Mouse (Mus musculus) left cerebral cortex, adult 8-10 months (tissue): ENCODE measurements at regions not wholly inside any gene's neighbourhood (a gene's known extent, or its start where the extent isn't known, plus 50 kb on each side); places are given as distances from the start of the nearest gene placed in this dataset.

Experiments used
- DNase-seq, 2 experiments: peaks; one replicate each; pipeline ENCODE4 v3.0.0; 2022; ENCODE audit warnings: low spot score in 2 of 2

- no peak for DNase-seq
Observed at GRCm38 (mm10) chr19:49375754-49376619, 1170.2 kb downstream of the Sorcs3 start.

- DNase-seq, result no peak
Observed at GRCm38 (mm10) chr19:49379646-49380045, 1173.8 kb downstream of the Sorcs3 start.

GRCm38 (mm10) chr19:49396257-49396656, 1190.4 kb downstream of the Sorcs3 start:
- no peak for DNase-seq

- DNase-seq, result no peak
Observed at GRCm38 (mm10) chr19:49415326-49415725, 1209.5 kb downstream of the Sorcs3 start.

- no peak for DNase-seq
Observed at GRCm38 (mm10) chr19:49423059-49423900, 1217.5 kb downstream of the Sorcs3 start.
